Mouse (Mus musculus): ENCODE results near the gene Jade2.

GRCm38 (mm10) chr11:51896012-51896411 lies 38.6 kb upstream of the Jade2 start:
- no peak for TF ChIP-seq CTCF (IDR thresholded peaks at IDR 0.05; ENCODE audit: low read depth, low read length)
- no peak for TF ChIP-seq POLR2A (IDR thresholded peaks at IDR 0.05; ENCODE audit: extremely low read depth, insufficient read depth, low read length)
